Mouse (Mus musculus) Patski (cell line): ENCODE data around the gene Olfr1037. TPM values are rescaled to one million over a fixed set of nuclear protein-coding genes. Genes with fewer than 3 reads are reported as not detected.
"Not testable (repeated sequence)": the region's sequence is repeated elsewhere in the genome, so short reads cannot be mapped to it uniquely, and the experiment has no call there.

Experiments
- ATAC-seq: fragments of 100-300 bp; one replicate; pipeline ENCODE4 v1.8.0; 2021
- CTCF ChIA-PET: fragments of 350-600 bp; sonication (Branson Sonifier 250); formaldehyde crosslinking; loops from one replicate; lab custom pipeline; 2022; ENCODE audit warnings: inconsistent platforms; lab: Charles Lee
- POLR2A ChIA-PET: fragments of 350-600 bp; sonication (Branson Sonifier 250); formaldehyde crosslinking; loops from one replicate; lab custom pipeline; 2022; ENCODE audit warnings: antibody characterized with exemption, inconsistent platforms; lab: Charles Lee
- DNase-seq: peaks from one replicate; pipeline ENCODE4 v3.0.0-alpha.2; 2011; ENCODE audit warnings: low read depth, low spot score
- H3K27me3 ChIP-seq: fragments of 371-371 bp; one replicate; pipeline ENCODE4 v1.5.1; 2021
- CTCF ChIP-seq: fragments of 100-300 bp; IDR thresholded peaks from one replicate; pipeline ENCODE4 v1.5.1; 2021
- in situ Hi-C: fragments of 300-500 bp; cut with MboI; formaldehyde crosslinking; loops from 3 replicates; pipeline ENCODE4 v1.11.1; 2018; ENCODE audit warnings: low pct_unique_long_range_greater_than_20kb, mixed read lengths
- polyA plus RNA-seq: library from polyadenylated mRNA; unstranded; gene quantifications from one replicate; pipeline ENCODE4 v1.2.3, GENCODE M21; 2021

Olfr1037 gene
- polyA plus RNA-seq = not detected

- no peaks in the 10 kb centered on the region for H3K27me3 ChIP-seq
- DNase-seq (no peak), ATAC-seq (no peak)
- ChIA-PET CTCF (no interaction called here), POLR2A (no interaction called here)
- in situ Hi-C loops = no loop called here
- no peak for TF ChIP-seq CTCF
Measured at GRCm38 (mm10) chr2:86087285-86087684, at the start of gene Olfr1037. TSS of gene Olfr1037 (minus strand) at chr2:86087385.

GRCm38 (mm10) chr2:86135828-86136227 lies 48.6 kb upstream of the Olfr1037 start, which contains the start of gene Olfr1039:
TSS of gene Olfr1039 (minus strand) at chr2:86135928.
- ChIA-PET POLR2A (no interaction called here), CTCF (no interaction called here)
- no peaks in the 10 kb centered on the region for H3K27me3 ChIP-seq
- in situ Hi-C loops = no loop called here
- no peak for ATAC-seq
- no peak for DNase-seq
- TF ChIP-seq CTCF = no peak

- CTCF ChIA-PET, DNase-seq, POLR2A ChIA-PET, in situ Hi-C loops, ATAC-seq, H3K27me3 ChIP-seq: not testable (repeated sequence)
Measured at GRCm38 (mm10) chr2:86080478-86080877, 6.7 kb downstream of the Olfr1037 start.

GRCm38 (mm10) chr2:86073692-86074091 lies 13.5 kb downstream of the Olfr1037 start, which contains the start of gene Olfr1036:
TSS of gene Olfr1036 (plus strand) at chr2:86073992.
- CTCF ChIA-PET, ATAC-seq, in situ Hi-C loops, POLR2A ChIA-PET, DNase-seq, H3K27me3 ChIP-seq: not testable (repeated sequence)

- in situ Hi-C loops = no loop called here
- POLR2A ChIA-PET = no interaction called here
- CTCF ChIA-PET = no interaction called here
- H3K27me3 ChIP-seq = no peaks in the 10 kb centered on the region
- DNase-seq = no peak
- no peak for ATAC-seq
- TF ChIP-seq CTCF = no peak
Measured at GRCm38 (mm10) chr2:86070189-86070588, 17.0 kb downstream of the Olfr1037 start.

- ATAC-seq, DNase-seq, POLR2A ChIA-PET, CTCF ChIA-PET, H3K27me3 ChIP-seq, in situ Hi-C loops: not testable (repeated sequence)
Measured at GRCm38 (mm10) chr2:86063766-86064165, 23.4 kb downstream of the Olfr1037 start.

GRCm38 (mm10) chr2:86050777-86051176 lies 36.4 kb downstream of the Olfr1037 start:
- not testable (repeated sequence) for DNase-seq, ATAC-seq

GRCm38 (mm10) chr2:86045561-86045960 lies 41.6 kb downstream of the Olfr1037 start, which contains the start of gene Olfr1034:
TSS of gene Olfr1034 (plus strand) at chr2:86045861.
- ChIA-PET CTCF (no interaction called here), POLR2A (no interaction called here)
- ATAC-seq = no peak
- no peak for TF ChIP-seq CTCF
- in situ Hi-C loops = no loop called here
- DNase-seq = no peak
- no peaks in the 10 kb centered on the region for H3K27me3 ChIP-seq

More at GRCm38 (mm10) chr2:86050777-86051176, 36.4 kb downstream of the Olfr1037 start:
- CTCF ChIA-PET, H3K27me3 ChIP-seq, in situ Hi-C loops, POLR2A ChIA-PET: not testable (repeated sequence)

Other genes with a start within 250 kb of the Olfr1037 start
- not detected for gene Olfr1019, start 241.9 kb downstream of the Olfr1037 start, polyA plus RNA-seq
- gene Olfr1020, start 240.4 kb downstream of the Olfr1037 start, polyA plus RNA-seq = not detected
- not detected for gene Olfr1022, start 218.8 kb downstream of the Olfr1037 start, polyA plus RNA-seq
- gene Olfr1023, start 201.7 kb downstream of the Olfr1037 start, polyA plus RNA-seq = not detected
- not detected for gene Olfr1024, start 182.3 kb downstream of the Olfr1037 start, polyA plus RNA-seq
- not detected for gene Olfr1025-ps1, start 172.2 kb downstream of the Olfr1037 start, polyA plus RNA-seq
- not detected for gene Olfr1026, start 165.8 kb downstream of the Olfr1037 start, polyA plus RNA-seq
- gene Olfr1028, start 136.9 kb downstream of the Olfr1037 start, polyA plus RNA-seq = not detected
- not detected for gene Olfr1029, start 113.5 kb downstream of the Olfr1037 start, polyA plus RNA-seq
- gene Olfr1030, start 108.1 kb downstream of the Olfr1037 start, polyA plus RNA-seq = not detected
- gene Olfr1031, start 97.1 kb downstream of the Olfr1037 start, polyA plus RNA-seq = not detected
- not detected for gene Olfr1032, start 81.8 kb downstream of the Olfr1037 start, polyA plus RNA-seq
- not detected for gene Olfr1033, start 66.8 kb downstream of the Olfr1037 start, polyA plus RNA-seq
- gene Olfr1034, start 41.5 kb downstream of the Olfr1037 start, polyA plus RNA-seq = not detected
- not detected for gene Olfr1036, start 13.4 kb downstream of the Olfr1037 start, polyA plus RNA-seq
- not detected for gene Olfr1039, start 48.5 kb upstream of the Olfr1037 start, polyA plus RNA-seq
- gene Olfr1040, start 59.3 kb upstream of the Olfr1037 start, polyA plus RNA-seq = not detected
- not detected for gene Olfr1042, start 74.5 kb upstream of the Olfr1037 start, polyA plus RNA-seq
- not detected for gene Olfr1043, start 80.1 kb upstream of the Olfr1037 start, polyA plus RNA-seq
- gene Olfr1044, start 90.4 kb upstream of the Olfr1037 start, polyA plus RNA-seq = not detected
- gene Olfr52, start 98.3 kb upstream of the Olfr1037 start, polyA plus RNA-seq = not detected
- not detected for gene Olfr1045, start 115.6 kb upstream of the Olfr1037 start, polyA plus RNA-seq
- gene Olfr1046, start 131.9 kb upstream of the Olfr1037 start, polyA plus RNA-seq = not detected
- gene Olfr1047, start 144.0 kb upstream of the Olfr1037 start, polyA plus RNA-seq = not detected
- gene Olfr1048, start 152.9 kb upstream of the Olfr1037 start, polyA plus RNA-seq = not detected
- not detected for gene Olfr1049, start 170.9 kb upstream of the Olfr1037 start, polyA plus RNA-seq
- gene Olfr1051, start 191.7 kb upstream of the Olfr1037 start, polyA plus RNA-seq = not detected
- gene Olfr1052, start 205.1 kb upstream of the Olfr1037 start, polyA plus RNA-seq = not detected
- gene Olfr1053, start 227.9 kb upstream of the Olfr1037 start, polyA plus RNA-seq = not detected
- not detected for gene Olfr1054, start 248.0 kb upstream of the Olfr1037 start, polyA plus RNA-seq